Mouse (Mus musculus): ENCODE data around the gene Zbtb37.

DNA sequence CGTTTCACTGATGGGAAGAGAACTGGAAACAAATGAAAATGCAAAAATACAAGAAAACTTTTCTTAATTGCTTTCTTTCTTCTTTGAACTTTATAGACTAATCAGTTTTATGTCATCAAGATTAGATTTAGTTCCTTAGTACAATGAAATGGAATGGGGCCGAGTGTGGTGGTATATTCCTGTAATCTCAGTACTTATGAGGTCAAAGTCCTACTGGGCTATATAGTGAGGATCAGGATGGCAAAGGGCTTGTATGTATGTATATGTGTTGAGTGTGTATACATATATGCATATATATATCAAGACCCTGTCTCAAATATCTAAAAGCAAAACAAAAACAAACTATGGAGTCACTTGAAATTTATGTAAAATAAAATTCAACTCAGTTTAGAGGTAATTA is 18.3 kb downstream of the Zbtb37 start:
- TF ChIP-seq POLR2A (IDR thresholded peaks at IDR 0.05; ENCODE audit: insufficient read depth, low read length) (no peak), EP300 (IDR thresholded peaks at IDR 0.05; ENCODE audit: insufficient read depth, low read depth, low read length) (no peak), CTCF (IDR thresholded peaks at IDR 0.05; ENCODE audit: low read depth, low read length) (no peak)
